Comparison of ENCODE assay signal across 8 mouse cellular contexts in genomic region chr2:31172001-31172400, GRCm38 (mm10). TPM values are rescaled to one million over a fixed set of nuclear protein-coding genes. Genes with fewer than 3 reads are reported as not detected.
DNase-seq lines count a peak whose midpoint lies in the region; TF ChIP-seq lines count a peak whose summit lies in the region.

No protein-coding gene starts in this region.

- no peaks in the 10 kb centered on the region for H3K27me3 ChIP-seq in kidney, adult 2 months (replicated peaks; ENCODE audit: control insufficient read depth, insufficient read depth, low read length)

- 52% methylated on average over 5 of the region's 5 CpGs for WGBS in kidney, adult 2 months

- DNase-seq in kidney, adult 2 months: peak; percentile 58
- DNase-seq in kidney, adult 18-20 months: no peak
- DNase-seq in heart, postnatal 4 days: peak; percentile 32
- peak; percentile 39 for DNase-seq in lung, postnatal 25 days (ENCODE audit: low spot score)
- no peak for DNase-seq in frontal cortex, postnatal 36 days (ENCODE audit: low spot score in 2 of 2)
- no peak for DNase-seq in layer of hippocampus, postnatal 25 days (ENCODE audit: extremely low spot score in 1 of 2, low spot score in 1 of 2)
- no peak for DNase-seq in adrenal gland, postnatal 4 days (ENCODE audit: low spot score in 2 of 2)

- TF ChIP-seq POLR2A in kidney, adult 2 months (IDR thresholded peaks at IDR 0.05; ENCODE audit: low read depth, low read length): no peak
- TF ChIP-seq POLR2A in bone marrow macrophage, adult 2 months (IDR thresholded peaks at IDR 0.05; ENCODE audit: borderline replicate concordance, low read depth, low read length): no peak

- H3K36me3 ChIP-seq in kidney, adult 2 months (ENCODE audit: control insufficient read depth, insufficient read depth, low read length): peaks cover 3% of the 10 kb centered on the region

- TF ChIP-seq CTCF in kidney, adult 2 months (conservative IDR thresholded peaks at IDR 0.05; ENCODE audit: insufficient read depth, insufficient read length, low read depth, low read length): no peak
- TF ChIP-seq CTCF in bone marrow macrophage, adult 2 months (IDR thresholded peaks at IDR 0.05; ENCODE audit: low read depth, low read length): no peak

- H3K27ac ChIP-seq in kidney, adult 2 months (ENCODE audit: insufficient read depth, low read depth, low read length): peak overlapping the region; percentile 29; the same call in 1 of the 2 replicates
- peak overlapping the region; percentile 91 for H3K27ac ChIP-seq in bone marrow macrophage, adult 2 months (ENCODE audit: insufficient read depth, low read depth, low read length)

- H3K4me3 ChIP-seq in kidney, adult 2 months (ENCODE audit: insufficient read depth, low read depth, low read length): no peak overlapping the region
- peak overlapping the region; percentile 28 for H3K4me3 ChIP-seq in bone marrow macrophage, adult 2 months (ENCODE audit: insufficient read depth, low read length)

- no peaks in the 10 kb centered on the region for H3K4me1 ChIP-seq in kidney, adult 2 months (ENCODE audit: control insufficient read depth, insufficient read depth, low read length)
- peaks cover 38% of the 10 kb centered on the region for H3K4me1 ChIP-seq in bone marrow macrophage, adult 2 months (ENCODE audit: control insufficient read depth, insufficient read depth, low read length)

RNA-seq across cellular contexts. Expression of gene Gpr107, which starts 19.9 kb away (rescaled TPM):
- polyA plus RNA-seq in kidney, adult 2 months (2012; rRNA removed): 22.2 and 22.8 TPM in 2 replicates
- 66.1 and 80.8 TPM in 2 replicates for polyA plus RNA-seq in bone marrow macrophage, adult 2 months (2012; ENCODE audit: insufficient read depth, insufficient read length, missing spikeins)
- 10 to 100 TPM; 41.6 to 43.0 TPM for total RNA-seq in heart, postnatal 4 days (2021)
- 10 to 100 TPM; 45.2 to 49.6 TPM for total RNA-seq in layer of hippocampus, postnatal 25 days (2021)
- total RNA-seq in adrenal gland, postnatal 4 days (2021): 10 to 100 TPM; 62.8 to 68.3 TPM

RNA-seq across cellular contexts. Expression of gene Fnbp1, which starts 30.2 kb away (rescaled TPM):
- 21.1 and 23.9 TPM in 2 replicates for polyA plus RNA-seq in kidney, adult 2 months (2012; rRNA removed)
- polyA plus RNA-seq in bone marrow macrophage, adult 2 months (2012; ENCODE audit: insufficient read depth, insufficient read length, missing spikeins): 255 and 258 TPM in 2 replicates
- total RNA-seq in heart, postnatal 4 days (2021): 10 to 100 TPM; 52.9 to 59.1 TPM
- total RNA-seq in layer of hippocampus, postnatal 25 days (2021): 100 to 1,000 TPM in 1 of 2 experiments, 10 to 100 TPM in 1; 95.1 to 118 TPM
- 10 to 100 TPM; 69.0 to 82.4 TPM for total RNA-seq in adrenal gland, postnatal 4 days (2021)

Comparison
In these comparisons a context has a peak if more than half of its experiments do, and no peak if none do; other contexts are left out.
1. DNase-seq: peak in kidney, adult 2 months (single experiment), heart, postnatal 4 days (single experiment) and lung, postnatal 25 days (single experiment); none in kidney, adult 18-20 months (single experiment), frontal cortex, postnatal 36 days (0 of 2), layer of hippocampus, postnatal 25 days (0 of 2) and adrenal gland, postnatal 4 days (0 of 2).